Mouse (Mus musculus): Measurements from ENCODE around the gene Prodh2. TPM values are rescaled to one million over a fixed set of nuclear protein-coding genes. Genes with fewer than 3 reads are reported as not detected.
A peak's percentile ranks its signal among the peaks of the same experiment; 100 is the strongest.
"Not testable (repeated sequence)": the region's sequence is repeated elsewhere in the genome, so short reads cannot be mapped to it uniquely, and the experiment has no call there.

Prodh2 gene
- not detected in 2 replicates for total RNA-seq (2017)

DNA sequence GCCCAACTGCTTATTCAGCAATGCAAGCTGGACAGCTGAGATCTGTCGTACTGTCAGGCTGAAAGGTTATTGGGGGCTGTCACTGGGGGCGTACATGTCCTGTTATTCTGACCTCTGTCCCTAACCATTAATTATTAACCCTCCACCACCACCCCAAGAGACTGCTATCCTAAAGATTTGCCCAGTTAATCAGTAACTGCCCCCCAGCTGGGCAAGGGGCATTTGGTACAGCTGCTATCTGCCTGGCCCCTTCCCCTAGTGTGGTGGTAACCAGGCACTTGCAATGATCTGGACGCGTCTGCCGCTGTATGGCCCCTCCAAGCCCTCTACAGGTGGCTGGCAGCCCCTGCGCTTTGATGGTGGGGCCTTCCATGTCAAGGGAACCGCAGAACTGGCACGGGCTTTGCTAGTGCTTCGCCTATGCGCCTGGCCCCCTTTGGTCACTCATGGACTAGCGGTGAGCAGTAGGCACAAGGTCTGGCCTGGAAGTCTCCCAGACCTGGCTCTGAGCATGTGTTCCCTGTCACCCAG, at the start of gene Prodh2:
TSS of gene Prodh2 (plus strand) at position 222 of the 531 bp plus-strand sequence.
- no peak for ATAC-seq (replicated peaks; ENCODE audit: low read depth, poor library complexity, severe bottlenecking)

DNA sequence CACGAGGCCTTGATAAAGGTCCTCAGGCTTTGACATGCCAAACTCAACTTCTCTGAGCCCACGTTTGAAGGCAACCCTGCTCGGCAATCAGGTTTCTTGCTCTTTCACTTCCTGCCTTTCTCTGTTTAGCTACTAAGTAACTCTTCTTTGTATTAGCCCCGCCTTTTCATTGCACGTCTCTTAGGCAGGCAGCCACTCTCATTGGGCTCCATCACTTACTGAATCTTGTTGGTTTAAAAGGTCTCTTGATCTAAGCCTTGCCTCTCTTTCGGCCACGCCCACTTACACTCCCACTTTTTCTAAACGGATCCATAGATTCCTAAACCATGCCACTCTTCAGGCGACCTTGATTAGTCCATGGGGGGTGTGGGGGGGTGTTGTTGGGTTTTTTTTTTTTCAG, 49.7 kb upstream of the Prodh2 start:
- no peak for ATAC-seq (replicated peaks; ENCODE audit: low read depth, poor library complexity, severe bottlenecking)

DNA sequence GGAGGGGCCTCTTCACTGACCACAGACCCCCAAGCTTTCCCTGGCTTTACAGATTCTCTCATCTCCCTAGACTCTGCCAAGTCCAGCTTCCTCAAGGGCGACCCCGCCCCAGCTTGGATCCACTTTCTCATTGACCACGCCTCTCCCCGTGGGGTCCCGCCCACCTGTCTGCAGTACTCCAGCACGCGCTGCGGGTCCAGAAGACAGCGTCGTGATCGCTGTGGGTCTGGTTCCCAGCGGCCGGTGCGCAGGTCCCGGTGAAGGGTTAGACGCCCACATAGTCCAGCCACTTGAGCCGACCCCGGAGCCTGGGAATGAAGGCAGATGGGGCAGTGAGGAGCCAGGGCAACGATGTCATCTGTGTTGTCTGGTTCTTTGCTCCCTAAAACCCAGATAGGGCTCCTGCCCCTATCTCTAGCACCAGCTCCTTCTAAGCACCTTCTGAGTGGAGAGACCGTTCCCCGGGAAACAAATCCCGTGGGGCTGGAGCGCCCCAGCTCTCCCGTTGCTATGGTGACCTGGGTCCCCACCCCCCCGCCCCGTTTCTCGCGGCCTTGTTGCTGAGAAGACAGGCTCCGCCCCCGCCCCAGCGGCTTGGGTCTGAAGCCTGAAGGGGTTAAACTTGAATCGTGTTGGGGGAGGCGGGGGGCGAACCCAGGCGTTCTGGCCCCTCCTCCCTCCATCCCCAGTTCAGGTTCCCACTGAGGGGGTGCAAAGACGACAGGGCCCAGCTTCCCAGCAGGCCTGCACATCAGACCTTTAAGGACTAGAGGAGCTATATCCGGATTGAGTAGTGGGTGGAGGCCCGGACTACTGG, 49.1 kb upstream of the Prodh2 start:
- ATAC-seq (replicated peaks; ENCODE audit: low read depth, poor library complexity, severe bottlenecking) = 0 out of 2 replicates have a peak, but pooled peaks have one; percentile 45

DNA sequence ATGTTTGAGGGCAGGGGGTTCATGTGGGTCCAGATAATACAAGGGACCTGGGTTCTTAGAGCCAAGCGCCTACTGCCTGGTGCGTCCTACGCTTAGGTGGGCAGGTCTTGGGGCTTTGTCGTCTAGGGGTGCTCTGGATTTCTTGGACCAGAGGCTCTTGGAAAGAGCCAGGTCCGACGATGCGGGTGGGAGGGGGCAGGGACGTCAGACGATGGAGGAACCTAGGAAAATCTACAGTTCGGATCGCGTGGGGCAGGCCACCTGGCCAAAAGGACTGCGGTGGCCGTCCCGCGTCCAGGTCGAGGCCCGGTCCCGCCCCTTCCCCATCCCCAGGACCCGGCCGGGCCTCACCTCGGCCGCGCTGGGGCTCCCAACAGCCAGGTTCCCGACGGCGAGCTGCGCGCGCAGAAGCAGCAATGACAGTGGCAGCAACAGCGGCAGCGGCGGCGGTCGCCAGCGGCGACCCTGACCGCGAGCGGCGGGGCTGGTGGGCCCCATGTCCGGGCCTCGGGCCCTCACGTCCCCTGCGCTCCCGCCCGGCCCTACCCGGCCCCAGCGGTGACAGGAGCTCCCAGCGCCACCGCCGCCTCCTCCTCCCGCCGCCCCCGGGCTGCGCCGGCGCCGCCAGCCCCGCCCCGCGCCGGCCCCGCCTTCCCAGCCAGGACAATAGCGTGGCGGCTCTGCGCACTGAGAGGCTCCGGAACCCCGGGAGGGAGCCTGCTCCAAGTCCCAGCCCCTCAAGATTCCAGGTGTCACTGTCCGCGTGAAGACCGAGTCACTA, 48.3 kb upstream of the Prodh2 start, which contains the start of gene Aplp1:
TSS of gene Aplp1 (minus strand) at position 565 of the 781 bp plus-strand sequence.
- 0 out of 2 replicates have a peak, but pooled peaks have one; percentile 40 for ATAC-seq (replicated peaks; ENCODE audit: low read depth, poor library complexity, severe bottlenecking)

DNA sequence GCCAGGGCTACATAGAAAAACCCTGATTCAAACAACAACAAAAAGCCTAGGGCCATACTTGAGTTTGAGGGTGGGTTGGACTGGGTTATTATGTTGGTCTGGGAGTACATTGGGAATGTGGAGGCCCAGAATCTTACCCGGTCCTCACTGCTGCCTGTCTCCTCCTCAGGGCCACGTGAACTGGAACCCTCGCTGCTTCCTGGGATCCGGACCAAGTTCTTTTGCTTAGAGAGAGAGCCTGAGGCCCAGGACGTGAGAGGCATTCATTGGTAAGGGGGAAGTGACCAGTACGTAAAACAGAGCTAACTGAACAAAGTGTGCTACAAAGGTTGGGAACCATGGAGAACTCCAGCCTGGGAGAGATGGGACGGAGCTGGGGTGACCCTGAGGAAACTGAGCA, 43.2 kb upstream of the Prodh2 start:
- no peak for ATAC-seq (replicated peaks; ENCODE audit: low read depth, poor library complexity, severe bottlenecking)

DNA sequence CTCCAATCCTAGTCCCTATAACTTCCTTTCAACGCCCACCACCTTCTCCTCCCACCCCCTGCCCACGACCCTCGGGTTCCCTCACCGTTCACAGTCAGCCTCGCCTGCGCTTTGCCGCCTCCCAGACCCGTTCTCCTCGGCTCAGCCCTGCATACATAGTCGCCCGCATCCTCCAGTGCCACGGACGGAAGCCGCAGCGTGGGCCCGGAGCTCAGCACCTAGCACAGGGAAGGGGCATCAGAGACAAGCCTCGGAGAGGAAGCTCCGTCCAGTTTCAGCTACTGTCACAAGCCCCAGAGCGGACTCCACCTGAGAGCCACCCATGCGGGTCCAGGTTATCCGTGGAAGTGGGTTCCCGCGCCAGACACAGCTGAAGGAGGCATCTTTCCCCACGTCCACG, 40.1 kb upstream of the Prodh2 start:
- 0 out of 2 replicates have a peak, but pooled peaks have one; percentile 13 for ATAC-seq (replicated peaks; ENCODE audit: low read depth, poor library complexity, severe bottlenecking)

DNA sequence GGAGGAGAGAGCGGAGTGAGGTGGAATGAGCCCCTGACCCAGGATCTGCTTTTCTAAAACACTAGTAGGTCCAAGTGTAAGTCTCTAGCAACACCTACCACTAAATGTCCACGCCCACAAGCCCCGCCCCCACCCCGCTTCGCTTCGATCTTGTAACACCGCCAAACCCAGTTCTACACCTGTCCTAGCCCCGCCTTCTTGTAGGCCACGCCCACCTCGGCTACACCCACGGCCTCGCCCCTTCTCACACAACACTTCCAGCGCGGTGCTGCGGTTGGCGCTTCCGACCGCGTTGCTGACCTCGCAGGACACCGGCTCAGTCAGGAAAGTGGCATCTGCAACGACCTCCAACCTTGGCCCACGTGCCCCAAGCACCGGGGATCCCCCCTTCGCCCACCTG, 39.7 kb upstream of the Prodh2 start:
- ATAC-seq (replicated peaks; ENCODE audit: low read depth, poor library complexity, severe bottlenecking) = peak; percentile 77

DNA sequence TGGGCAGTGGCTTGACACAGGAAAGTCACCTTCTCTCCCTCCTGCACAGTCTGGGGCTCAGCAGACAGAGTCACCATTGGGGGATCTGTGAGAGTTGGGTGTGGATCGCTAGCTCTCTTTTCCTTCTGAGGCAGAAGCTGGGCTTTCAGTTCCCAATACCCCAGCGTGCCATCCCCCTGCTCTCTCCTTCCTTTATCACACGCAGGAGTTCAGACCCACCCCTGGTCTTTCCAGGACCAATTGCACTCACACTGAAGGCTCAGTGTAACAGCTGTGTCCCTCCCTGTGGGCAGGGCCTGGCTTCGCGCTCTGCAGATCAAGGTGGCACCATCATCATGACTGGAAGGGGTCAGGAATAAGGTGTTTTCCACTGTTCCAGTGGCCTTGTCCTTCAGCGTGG, 39.2 kb upstream of the Prodh2 start:
- ATAC-seq (replicated peaks; ENCODE audit: low read depth, poor library complexity, severe bottlenecking) = peak; percentile 50

DNA sequence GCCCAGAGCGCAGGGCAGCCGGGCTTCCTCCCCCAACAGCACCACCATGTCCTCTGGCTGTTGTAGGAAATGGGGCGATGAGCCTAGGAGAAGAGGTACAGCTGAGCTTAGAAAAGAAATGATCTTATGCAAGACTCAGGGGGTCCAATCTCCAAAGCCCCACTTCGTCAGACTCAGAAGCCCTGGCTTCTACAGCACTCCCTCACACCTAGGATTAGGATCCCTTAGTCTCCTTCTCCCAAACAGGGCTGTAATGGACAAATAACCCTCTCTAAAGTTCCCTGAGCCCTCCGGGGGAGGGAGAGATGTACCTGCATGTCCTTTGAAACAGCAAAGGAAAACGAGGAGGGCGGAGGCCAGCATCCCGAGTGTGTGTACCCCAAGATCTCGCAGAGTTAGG, 36.9 kb upstream of the Prodh2 start:
- ATAC-seq (replicated peaks; ENCODE audit: low read depth, poor library complexity, severe bottlenecking) = no peak

DNA sequence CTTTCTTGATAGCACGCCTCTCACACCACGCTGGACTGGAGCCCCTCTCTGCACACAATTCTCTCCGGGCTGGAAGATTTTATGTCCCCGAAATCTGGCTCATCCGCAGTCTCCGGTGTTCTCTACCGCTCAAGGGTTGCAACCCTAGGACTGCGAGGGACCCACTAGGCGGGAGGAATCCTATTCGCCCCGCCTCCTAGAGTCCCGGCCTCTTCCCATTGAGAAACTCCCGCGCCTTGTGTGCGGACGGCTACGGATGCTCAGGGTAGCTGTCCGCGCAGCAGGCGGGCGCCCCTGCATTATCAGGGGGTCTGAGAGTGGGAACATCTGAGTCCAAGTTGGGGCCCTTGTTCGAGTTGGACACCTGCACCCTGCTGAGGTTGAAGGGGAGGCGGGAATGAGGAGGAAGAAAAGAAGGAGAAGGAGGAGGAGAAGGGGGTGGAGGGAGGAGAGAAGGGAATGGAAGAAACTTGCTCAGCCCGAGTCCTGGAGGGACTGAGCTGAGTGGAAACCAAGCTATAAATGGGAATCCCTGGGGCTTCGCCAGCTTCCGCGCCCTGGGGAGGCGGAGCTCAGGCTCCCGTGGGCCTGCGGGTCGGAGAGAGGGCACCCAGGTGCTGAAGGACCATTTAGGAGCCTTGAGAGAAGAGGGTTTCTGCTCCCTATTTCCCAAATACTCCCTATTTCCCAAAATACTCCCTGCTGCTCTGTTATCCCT, 36.4 kb upstream of the Prodh2 start:
- no peak for ATAC-seq (replicated peaks; ENCODE audit: low read depth, poor library complexity, severe bottlenecking)

DNA sequence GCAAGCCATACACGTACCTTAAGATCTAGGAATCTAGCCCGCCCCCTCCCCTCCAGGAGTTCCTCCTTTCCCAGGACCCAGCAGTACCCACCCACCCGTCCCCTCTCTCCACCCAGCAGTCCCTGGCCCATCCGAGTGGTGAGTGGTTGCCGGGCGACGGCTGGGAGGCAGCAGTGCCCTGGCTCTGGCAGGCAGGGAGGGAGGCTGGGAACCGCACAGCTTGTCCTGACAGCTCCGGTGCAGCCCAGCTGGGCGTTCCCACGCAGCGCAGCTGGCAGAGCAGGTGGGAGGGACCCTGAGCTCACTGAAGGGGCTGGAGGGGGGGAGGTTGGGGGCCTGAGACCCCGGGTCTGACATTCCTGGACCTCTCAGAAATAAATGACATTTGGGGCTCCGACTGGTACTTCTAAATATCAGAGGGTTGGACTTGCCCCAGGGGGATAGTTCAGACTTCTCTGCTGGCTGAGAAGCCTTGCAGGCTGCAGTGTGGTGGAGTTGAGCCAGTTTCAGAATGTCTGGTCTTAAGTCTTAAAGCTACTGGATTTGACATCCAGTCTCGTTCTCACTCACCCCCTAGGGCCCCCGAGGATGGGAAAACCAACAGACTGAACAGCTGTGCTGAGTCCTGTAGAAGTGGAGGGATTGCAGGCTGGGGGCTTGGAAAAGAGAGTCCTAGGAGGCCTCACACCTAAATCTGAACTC, 35.6 kb upstream of the Prodh2 start, which contains the start of the genes Kirrel2 and Nphs1:
TSS of gene Kirrel2 (minus strand) at position 62 of the 702 bp plus-strand sequence.
TSS of gene Nphs1 (plus strand) at position 687 of the 702 bp plus-strand sequence.
- no peak for ATAC-seq (replicated peaks; ENCODE audit: low read depth, poor library complexity, severe bottlenecking)

DNA sequence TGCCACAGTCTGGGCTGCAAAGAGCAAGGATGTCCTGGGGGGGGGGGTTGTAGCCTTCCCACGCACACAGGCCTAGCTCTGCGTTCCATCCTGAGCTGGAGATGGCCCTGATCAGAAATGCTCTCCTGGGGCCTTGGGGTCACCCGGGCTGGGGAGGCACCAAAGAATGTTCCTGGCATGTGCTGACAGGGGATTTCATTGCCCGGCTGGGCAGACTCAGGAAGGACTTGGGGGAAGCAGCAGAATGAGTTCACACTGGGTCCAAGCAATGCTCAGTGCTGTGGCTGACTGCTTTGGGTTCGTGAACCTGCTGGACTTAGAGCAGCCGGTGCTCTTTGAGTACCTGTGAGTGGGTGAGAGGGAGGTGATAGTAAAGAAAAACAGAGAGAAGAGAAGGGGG, 33.9 kb upstream of the Prodh2 start:
- no peak for ATAC-seq (replicated peaks; ENCODE audit: low read depth, poor library complexity, severe bottlenecking)

DNA sequence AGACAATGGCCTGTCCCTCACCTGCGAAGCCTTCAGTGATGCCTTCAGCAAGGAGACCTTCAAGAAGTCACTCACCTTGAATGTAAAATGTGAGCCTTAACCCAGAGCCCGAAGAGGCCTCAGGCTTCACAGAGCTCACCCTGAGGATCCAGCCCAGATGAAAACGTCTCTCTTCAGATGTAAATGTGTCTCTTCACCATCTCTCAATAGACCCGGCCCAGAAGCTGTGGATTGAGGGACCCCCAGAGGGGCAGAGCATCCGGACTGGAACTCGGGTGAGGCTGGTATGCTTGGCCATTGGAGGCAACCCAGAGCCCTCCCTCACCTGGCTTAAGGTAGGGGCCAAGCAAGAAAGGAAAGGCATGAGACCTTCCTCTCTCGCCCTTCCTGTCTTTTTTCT, 29.9 kb upstream of the Prodh2 start:
- ATAC-seq (replicated peaks; ENCODE audit: low read depth, poor library complexity, severe bottlenecking) = no peak

DNA sequence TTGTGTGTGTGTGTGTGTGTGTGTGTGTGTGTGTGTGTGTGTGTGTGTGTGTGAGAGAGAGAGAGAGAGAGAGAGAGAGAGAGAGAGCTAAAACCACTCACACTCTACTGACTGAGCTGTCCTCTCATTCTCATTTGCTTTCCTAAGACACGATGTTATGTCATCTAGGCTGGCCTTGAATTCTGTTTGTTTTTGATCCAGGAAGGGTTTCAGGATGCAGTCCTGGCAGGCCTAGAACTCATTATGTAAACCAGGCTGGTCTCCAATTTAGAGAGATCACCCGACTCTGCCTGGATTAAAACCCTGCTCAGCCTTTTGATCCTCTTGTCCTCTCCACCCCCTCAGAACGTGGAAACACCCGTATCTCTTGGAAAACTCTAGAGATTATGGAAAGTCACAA, 29.4 kb upstream of the Prodh2 start:
- ATAC-seq (replicated peaks; ENCODE audit: low read depth, poor library complexity, severe bottlenecking) = no peak

DNA sequence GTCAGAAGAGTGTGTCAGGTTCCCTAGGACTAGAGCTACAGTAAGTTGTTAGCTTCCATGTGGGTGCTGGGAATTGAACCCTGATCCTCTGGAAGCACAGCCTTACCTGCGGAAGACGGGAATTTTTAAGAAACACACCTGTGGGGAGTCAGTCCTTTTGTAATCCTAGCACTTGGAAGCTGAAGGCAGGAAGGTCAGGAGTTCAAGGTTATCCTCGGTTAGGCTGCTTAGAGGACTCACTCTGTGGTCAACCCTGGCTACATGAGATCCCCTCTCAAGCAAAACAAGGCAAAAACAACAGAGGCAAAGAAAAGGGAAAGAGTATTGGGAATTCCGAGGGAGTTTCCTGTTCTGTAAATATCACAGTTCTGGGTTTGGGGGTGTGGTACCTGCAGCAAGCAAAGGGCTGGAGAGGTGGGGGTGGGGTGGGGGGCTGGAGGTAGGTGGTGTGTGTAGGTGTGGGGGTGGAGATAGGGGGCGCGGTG, 28.6 kb upstream of the Prodh2 start:
- no peak for ATAC-seq (replicated peaks; ENCODE audit: low read depth, poor library complexity, severe bottlenecking)

DNA sequence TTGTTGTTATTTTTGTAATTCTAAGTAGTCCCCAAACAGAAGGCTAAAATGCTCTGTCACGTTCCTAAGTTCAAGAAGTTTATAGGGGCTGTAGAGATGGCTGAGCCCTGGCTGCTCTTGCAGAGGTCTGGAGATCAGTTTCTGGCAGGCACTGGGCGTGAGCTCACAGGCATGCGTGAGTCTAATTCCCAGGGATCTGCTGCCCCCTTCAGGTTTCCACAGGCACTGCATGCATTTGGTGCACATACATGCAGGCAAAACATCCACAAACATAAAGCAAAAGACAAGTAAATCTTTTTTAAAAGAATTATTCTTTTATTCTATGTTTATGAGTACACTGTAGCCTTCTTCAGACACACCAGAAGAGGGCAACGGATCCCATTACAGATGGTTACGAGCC, 21.0 kb upstream of the Prodh2 start:
- ATAC-seq (replicated peaks; ENCODE audit: low read depth, poor library complexity, severe bottlenecking) = peak; percentile 62; the same call in 1 of the 2 replicates

DNA sequence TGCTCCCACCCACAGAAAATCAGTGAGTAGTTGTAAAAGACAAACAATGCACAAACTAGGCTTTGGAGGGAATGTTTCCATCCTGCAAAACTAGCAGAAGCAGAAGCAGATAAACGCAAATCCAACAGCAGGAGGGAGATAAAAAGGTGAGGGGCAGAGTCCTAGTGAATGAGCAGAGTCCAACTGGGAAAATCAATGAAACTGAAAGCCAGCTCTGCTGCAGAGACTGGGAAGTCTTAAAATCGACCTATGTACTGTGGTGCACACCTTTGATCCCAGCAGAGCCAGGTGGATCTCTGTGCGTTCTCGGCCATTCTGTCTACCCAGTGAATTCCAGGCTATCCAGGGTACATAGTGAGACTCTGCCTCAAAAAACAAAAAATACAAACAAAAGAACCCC, 18.4 kb upstream of the Prodh2 start:
- no peak for ATAC-seq (replicated peaks; ENCODE audit: low read depth, poor library complexity, severe bottlenecking)

DNA sequence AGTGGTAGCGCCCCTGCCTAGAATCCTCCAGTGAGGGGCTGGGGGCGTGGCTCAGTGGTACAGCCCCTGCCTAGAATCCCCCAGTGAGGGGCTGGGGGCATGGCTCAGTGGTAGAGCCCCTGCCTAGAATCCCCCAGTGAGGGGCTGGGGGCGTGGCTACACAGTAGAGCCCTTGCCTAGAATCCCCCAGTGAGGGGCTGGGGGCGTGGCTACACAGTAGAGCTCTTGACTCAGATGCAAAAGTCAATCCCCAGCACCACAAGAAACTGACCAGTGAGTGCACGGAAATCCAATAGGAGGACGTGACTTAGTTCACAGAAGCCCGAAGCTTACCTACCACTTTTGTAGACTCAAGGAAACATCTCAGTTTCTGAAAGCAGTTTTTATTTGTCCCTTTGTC, 17.3 kb upstream of the Prodh2 start:
- not testable (repeated sequence) for ATAC-seq (replicated peaks; ENCODE audit: low read depth, poor library complexity, severe bottlenecking)

All from common myeloid progenitor, adult 5-6 weeks (primary cell).